Comparison of ENCODE assay signal across 28 mouse cellular contexts in the genomic region with DNA sequence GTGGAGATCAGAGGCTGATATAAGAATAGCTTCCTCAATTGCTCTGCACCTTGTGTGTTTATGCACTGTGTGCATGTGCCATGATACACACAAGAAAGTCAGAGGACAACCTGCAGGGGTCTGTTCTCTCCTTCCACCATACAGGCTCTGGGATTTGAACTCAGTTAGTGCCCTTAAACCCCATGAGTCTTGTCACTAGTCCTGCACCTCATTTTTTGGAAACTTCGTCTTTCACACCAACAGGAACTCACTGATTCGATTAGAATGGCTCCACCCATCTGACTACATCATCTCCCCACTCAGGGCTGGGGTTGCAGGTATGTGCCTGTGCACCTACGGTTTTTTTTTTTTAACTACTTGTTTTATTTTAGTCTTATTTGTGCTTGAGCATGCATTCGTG. TPM values are rescaled to one million over a fixed set of nuclear protein-coding genes. Genes with fewer than 3 reads are reported as not detected.
DNase-seq lines count a peak whose midpoint lies in the region; ATAC-seq and TF ChIP-seq lines count a peak whose summit lies in the region.
"Had no signal": no experiment of that assay in that cellular context is flagged by ENCODE, and none has a peak within 500 bp of the region (broad histone marks: within the 10 kb centered on the region; RNA-seq: fewer than 3 reads in every experiment).

No protein-coding gene starts in this region.

- H3K4me3 ChIP-seq in erythroblast, embryonic 14.5 days (replicated peaks) = peak overlapping the region; percentile 19
- no peak overlapping the region for H3K4me3 ChIP-seq in MEL (ENCODE audit: control insufficient read depth in 1 of 2, insufficient read depth in 1 of 2, low read depth in 2 of 2, low read length in 2 of 2)
- H3K4me3 ChIP-seq: embryonic facial prominence, embryonic 15.5 days; forebrain, embryonic 12.5 days; gastrocnemius, adult 2 months; heart, embryonic 13.5 days; hindbrain, embryonic 15.5 days had no signal

- peaks cover 43% of the 10 kb centered on the region for H3K36me3 ChIP-seq in erythroblast, embryonic 14.5 days (ENCODE audit: control insufficient read depth)
- H3K36me3 ChIP-seq in MEL (ENCODE audit: control insufficient read depth in 1 of 2, insufficient read depth in 2 of 2, low read length in 2 of 2) = peaks cover 0 to 7% of the 10 kb centered on the region in 2 experiments; a peak in 2 of 4 replicates
- H3K36me3 ChIP-seq: embryonic facial prominence, embryonic 15.5 days; forebrain, embryonic 12.5 days; heart, embryonic 13.5 days; hindbrain, embryonic 15.5 days had no signal

- H3K79me2 ChIP-seq in MEL (ENCODE audit: control insufficient read depth, insufficient read depth, low read length, poor library complexity) = peaks cover 30% of the 10 kb centered on the region

- no peak overlapping the region for H3K9ac ChIP-seq in MEL (ENCODE audit: control insufficient read depth, low read depth, low read length, poor library complexity, severe bottlenecking)
- H3K9ac ChIP-seq: embryonic facial prominence, embryonic 15.5 days; forebrain, embryonic 12.5 days; heart, embryonic 13.5 days; hindbrain, embryonic 15.5 days had no signal

- TF ChIP-seq CTCF in MEL (IDR thresholded peaks at IDR 0.05 in 2 of 3, conservative IDR thresholded peaks at IDR 0.05 in 1 of 3; ENCODE audit: control insufficient read depth in 1 of 3, insufficient read depth in 1 of 3, low read depth in 2 of 3, low read length in 3 of 3, poor library complexity in 1 of 3, severe bottlenecking in 1 of 3) = no peak

- peaks cover 2% of the 10 kb centered on the region; the same call in 1 of the 2 replicates for H3K9me3 ChIP-seq in erythroblast, embryonic 14.5 days (ENCODE audit: control insufficient read depth, low read length)
- H3K9me3 ChIP-seq in MEL (replicated peaks; ENCODE audit: insufficient read depth, low read length) = no peaks in the 10 kb centered on the region
- H3K9me3 ChIP-seq: embryonic facial prominence, embryonic 15.5 days; forebrain, embryonic 12.5 days; G1E; heart, embryonic 13.5 days; hindbrain, embryonic 15.5 days had no signal

- no peak for TF ChIP-seq EP300 in MEL (IDR thresholded peaks at IDR 0.05; ENCODE audit: low read depth in 1 of 2, low read length in 2 of 2)

- H3K4me1 ChIP-seq in erythroblast, embryonic 14.5 days (ENCODE audit: control insufficient read depth) = peaks cover 92% of the 10 kb centered on the region
- H3K4me1 ChIP-seq in MEL (ENCODE audit: control insufficient read depth in 1 of 2, insufficient read depth in 2 of 2, low read length in 2 of 2) = peaks cover 5 to 59% of the 10 kb centered on the region in 2 experiments; a peak in 3 of 4 replicates

- DNase-seq in A20 (ENCODE audit: low read depth, low spot score) (peak; percentile 76), MEL (ENCODE audit: low read depth, low spot score) (peak; percentile 61)
- peak; percentile 67 for DNase-seq in naive thymus-derived CD4-positive, alpha-beta T cell, adult 2 months (ENCODE audit: low read depth)
- no peak for DNase-seq in urinary bladder, postnatal 36 days (ENCODE audit: low spot score in 2 of 2)
- DNase-seq in cerebellum, postnatal 4 days (ENCODE audit: low spot score in 2 of 2) = no peak
- DNase-seq: cerebellum, adult 18-20 months; cerebellum, adult 9-11 months; cerebellum, postnatal 36 days; gastrocnemius, postnatal 25 days; heart, postnatal 36 days had no signal

- no peak for TF ChIP-seq POLR2A in MEL (IDR thresholded peaks at IDR 0.05; ENCODE audit: control insufficient read depth in 1 of 2, insufficient read depth in 1 of 2, low read depth in 1 of 2, low read length in 2 of 2, poor library complexity in 1 of 2)

- ATAC-seq in erythroblast, adult 5-6 weeks (replicated peaks; ENCODE audit: low FRiP score, poor library complexity, severe bottlenecking) = no peak
- ATAC-seq: forebrain, embryonic 16.5 days; inflammation-experienced regulatory T-cells, adult 6 months; intestine, postnatal 0 days had no signal

- no peak overlapping the region for H3K27ac ChIP-seq in MEL (ENCODE audit: control insufficient read depth, low read depth, low read length)
- H3K27ac ChIP-seq: embryonic facial prominence, embryonic 15.5 days; forebrain, embryonic 12.5 days; gastrocnemius, adult 2 months; heart, embryonic 13.5 days; hindbrain, embryonic 15.5 days had no signal

- peaks cover 5% of the 10 kb centered on the region for H3K27me3 ChIP-seq in erythroblast, embryonic 14.5 days (ENCODE audit: control insufficient read depth)
- no peaks in the 10 kb centered on the region for H3K27me3 ChIP-seq in MEL (ENCODE audit: control insufficient read depth in 1 of 2, insufficient read depth in 2 of 2, low read length in 2 of 2)
- H3K27me3 ChIP-seq: embryonic facial prominence, embryonic 15.5 days; hindbrain, embryonic 15.5 days had no signal

- TF ChIP-seq RAD21 in MEL (IDR thresholded peaks at IDR 0.05; ENCODE audit: low read depth, low read length) = no peak

TF ChIP-seq in MEL, 35 proteins besides CTCF, POLR2A, EP300 and RAD21:
- TF ChIP-seq RCOR1 (IDR thresholded peaks at IDR 0.05; ENCODE audit: low read depth, low read length) = no peak
- no peak for TF ChIP-seq ZC3H11A (IDR thresholded peaks at IDR 0.05; ENCODE audit: low read depth, low read length)
- TF ChIP-seq GATA1 (IDR thresholded peaks at IDR 0.05; ENCODE audit: low read depth, low read length) = 0 out of 2 replicates have a peak, but pooled peaks have one; percentile 13
- TF ChIP-seq TBP (IDR thresholded peaks at IDR 0.05; ENCODE audit: low read depth, low read length) = no peak
- TF ChIP-seq SMC3 (IDR thresholded peaks at IDR 0.05; ENCODE audit: low read depth, low read length) = no peak

RNA-seq across cellular contexts. Expression of gene Kcnn4, which starts 1.8 kb away (rescaled TPM):
- 56.1 and 61.3 TPM in 2 replicates for polyA plus RNA-seq in erythroblast, embryonic 14.5 days (2012)
- total RNA-seq in erythroblast, adult 5-6 weeks (2015; ENCODE audit: low replicate concordance) = 102 and 125 TPM in 2 replicates
- 244 and 272 TPM in 2 replicates for total RNA-seq in erythroblast, adult 5-6 weeks (2017; ENCODE audit: low replicate concordance)
- 175 and 256 TPM in 2 replicates for total RNA-seq in MEL (2012; rRNA removed)
- 100 to 1,000 TPM in 1 of 2 experiments, not detected in 1; 188 TPM for polyA plus RNA-seq in MEL (2012; ENCODE audit: insufficient read depth in 1 of 2, insufficient read length in 2 of 2, low read depth in 1 of 2, low replicate concordance in 2 of 2, missing spikeins in 1 of 2)

RNA-seq across cellular contexts. Expression of gene Lypd5, which starts 19.2 kb away (rescaled TPM):
- 0.02 TPM in 1 of 2 replicates, not detected in the other for polyA plus RNA-seq in erythroblast, embryonic 14.5 days (2012)
- not detected in 2 replicates for total RNA-seq in erythroblast, adult 5-6 weeks (2015; ENCODE audit: low replicate concordance)
- total RNA-seq in erythroblast, adult 5-6 weeks (2017; ENCODE audit: low replicate concordance) = not detected in 2 replicates
- not detected in 2 replicates for total RNA-seq in MEL (2012; rRNA removed)
- not detected for polyA plus RNA-seq in MEL (2012; ENCODE audit: insufficient read depth in 1 of 2, insufficient read length in 2 of 2, low read depth in 1 of 2, low replicate concordance in 2 of 2, missing spikeins in 1 of 2)
- total RNA-seq: adrenal gland, postnatal 14 days; G1E; gastrocnemius, adult 2 months; gastrocnemius, postnatal 25 days; granulocyte monocyte progenitor cell, adult 5-6 weeks; heart, adult 8-10 months; heart, postnatal 36 days had no signal
- polyA plus RNA-seq: C2C12; embryonic facial prominence, embryonic 11.5 days; forebrain, embryonic 12.5 days; forebrain, embryonic 16.5 days; G1E; heart, embryonic 13.5 days; heart, postnatal 0 days; hindbrain, embryonic 11.5 days; hindbrain, embryonic 15.5 days; inflammation-experienced regulatory T-cells, adult 6 months; intestine, postnatal 0 days had no signal

RNA-seq across cellular contexts. Expression of gene Smg9, which starts 31.2 kb away (rescaled TPM):
- polyA plus RNA-seq in erythroblast, embryonic 14.5 days (2012) = 16.4 and 18.4 TPM in 2 replicates
- 9.6 and 11.1 TPM in 2 replicates for total RNA-seq in erythroblast, adult 5-6 weeks (2015; ENCODE audit: low replicate concordance)
- 13.3 and 16.0 TPM in 2 replicates for total RNA-seq in erythroblast, adult 5-6 weeks (2017; ENCODE audit: low replicate concordance)
- 47.5 and 54.6 TPM in 2 replicates for total RNA-seq in MEL (2012; rRNA removed)
- polyA plus RNA-seq in MEL (2012; ENCODE audit: insufficient read depth in 1 of 2, insufficient read length in 2 of 2, low read depth in 1 of 2, low replicate concordance in 2 of 2, missing spikeins in 1 of 2) = 10 to 100 TPM in 1 of 2 experiments, not detected in 1; 95.3 TPM

RNA-seq across cellular contexts. Expression of gene Tescl, which starts 34.5 kb away (rescaled TPM):
- not detected in 2 replicates for polyA plus RNA-seq in erythroblast, embryonic 14.5 days (2012)
- total RNA-seq in erythroblast, adult 5-6 weeks (2015; ENCODE audit: low replicate concordance) = not detected in 2 replicates
- total RNA-seq in erythroblast, adult 5-6 weeks (2017; ENCODE audit: low replicate concordance) = not detected in 2 replicates
- not detected in 2 replicates for total RNA-seq in MEL (2012; rRNA removed)
- polyA plus RNA-seq in MEL (2012; ENCODE audit: insufficient read depth in 1 of 2, insufficient read length in 2 of 2, low read depth in 1 of 2, low replicate concordance in 2 of 2, missing spikeins in 1 of 2) = not detected
- total RNA-seq: adrenal gland, postnatal 14 days; G1E; gastrocnemius, adult 2 months; gastrocnemius, postnatal 25 days; granulocyte monocyte progenitor cell, adult 5-6 weeks; heart, postnatal 36 days had no signal
- polyA plus RNA-seq: embryonic facial prominence, embryonic 11.5 days; embryonic facial prominence, embryonic 15.5 days; forebrain, embryonic 12.5 days; forebrain, embryonic 16.5 days; G1E; heart, embryonic 13.5 days; hindbrain, embryonic 11.5 days; inflammation-experienced regulatory T-cells, adult 6 months; intestine, postnatal 0 days had no signal

RNA-seq across cellular contexts. Expression of gene Zfp94, which starts 51.8 kb away (rescaled TPM):
- polyA plus RNA-seq in erythroblast, embryonic 14.5 days (2012) = 0.07 TPM in 1 of 2 replicates, not detected in the other
- 1.0 TPM in 1 of 2 replicates, not detected in the other for total RNA-seq in erythroblast, adult 5-6 weeks (2015; ENCODE audit: low replicate concordance)
- 0.34 and 1.3 TPM in 2 replicates for total RNA-seq in erythroblast, adult 5-6 weeks (2017; ENCODE audit: low replicate concordance)
- 5.9 and 6.9 TPM in 2 replicates for total RNA-seq in MEL (2012; rRNA removed)
- 1 to 10 TPM in 1 of 2 experiments, not detected in 1; 5.9 TPM for polyA plus RNA-seq in MEL (2012; ENCODE audit: insufficient read depth in 1 of 2, insufficient read length in 2 of 2, low read depth in 1 of 2, low replicate concordance in 2 of 2, missing spikeins in 1 of 2)

Comparison
In these comparisons a context has a peak if more than half of its experiments do, and no peak if none do; other contexts are left out.
1. DNase-seq: peak in A20 (single experiment), MEL (single experiment) and naive thymus-derived CD4-positive, alpha-beta T cell, adult 2 months (single experiment); none in urinary bladder, postnatal 36 days (0 of 2) and cerebellum, postnatal 4 days (0 of 2).